Mouse (Mus musculus): ENCODE data around the gene Pex12. TPM values are rescaled to one million over a fixed set of nuclear protein-coding genes. Genes with fewer than 3 reads are reported as not detected.
"Not testable (repeated sequence)": the region's sequence is repeated elsewhere in the genome, so short reads cannot be mapped to it uniquely, and the experiment has no call there.

Gene Pex12
- total RNA-seq, 2 experiments from 2014 or later = 7.9 to 11.8 TPM

DNA sequence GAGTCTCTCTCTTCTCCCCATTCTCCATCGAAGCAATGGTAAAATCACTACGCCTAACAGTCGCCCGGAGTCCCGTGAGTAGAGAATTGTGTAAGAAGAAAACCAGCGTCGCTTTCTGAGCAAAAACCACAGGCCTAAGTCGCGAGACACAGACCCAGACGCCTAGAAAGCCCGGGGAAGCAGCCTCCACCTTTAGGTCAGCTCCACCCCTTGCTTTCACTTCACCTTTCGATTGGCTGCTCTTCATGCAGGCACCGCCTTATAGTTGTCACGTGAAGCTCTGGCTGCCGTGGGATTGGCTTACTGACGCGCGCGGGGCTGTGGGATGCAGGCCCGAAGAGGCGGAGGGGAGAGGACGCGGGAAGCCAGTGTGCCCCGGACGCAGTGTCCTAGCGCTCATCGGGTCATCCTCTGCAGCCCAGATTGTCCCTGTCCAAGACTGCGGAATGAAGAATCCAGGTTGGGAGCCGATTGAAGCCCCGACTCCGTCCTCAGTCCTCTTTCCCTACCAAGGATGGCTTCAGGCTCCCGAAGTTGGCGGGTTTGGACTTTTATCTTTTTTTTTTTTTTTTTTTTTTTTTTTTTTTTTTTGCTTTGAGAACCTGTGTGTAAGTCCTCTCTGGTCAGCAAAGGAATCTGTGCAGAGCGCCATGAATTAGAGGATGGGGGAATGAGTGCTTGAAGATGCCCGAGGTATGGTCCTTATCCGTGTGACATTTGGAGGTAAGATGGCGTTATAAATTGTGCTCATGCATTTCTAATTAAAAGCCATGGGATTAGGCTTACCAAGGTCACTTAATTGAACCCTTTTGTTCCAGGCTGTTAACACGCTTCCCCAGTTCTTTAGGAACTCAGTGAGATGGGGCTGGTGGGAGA, 10.8 kb downstream of the Pex12 start:
- intact Hi-C loops (cut with DNase I) = loop anchor here (2.0 to 10.0 kb wide), 2 partner anchors 21 to 507 kb away; partner anchors contain the start of gene Lig3
- peak; percentile 92 for DNase-seq

DNA sequence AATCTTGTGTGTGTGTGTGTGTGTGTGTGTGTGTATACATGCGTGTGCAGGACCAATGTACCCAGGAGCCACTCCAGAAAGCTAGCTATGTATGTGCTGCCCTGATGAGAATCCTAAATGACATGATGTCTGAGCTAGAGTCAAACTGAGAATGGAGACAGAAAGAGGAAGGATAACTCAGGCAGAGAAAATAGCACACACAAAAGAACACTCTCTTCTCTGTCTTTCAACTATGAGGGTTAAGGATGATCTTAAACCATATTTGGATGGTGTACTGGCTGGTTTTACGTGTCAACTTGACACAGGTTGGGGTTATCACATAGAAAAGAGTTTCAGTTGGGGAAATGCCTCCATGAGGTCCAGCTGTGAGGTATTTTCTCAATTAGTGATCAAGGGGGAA, 12.8 kb downstream of the Pex12 start:
- intact Hi-C loops (cut with DNase I) = loop anchor here (2.0 to 10.0 kb wide), 2 partner anchors 19 to 505 kb away; partner anchors contain the start of gene Lig3
- no peak for DNase-seq

DNA sequence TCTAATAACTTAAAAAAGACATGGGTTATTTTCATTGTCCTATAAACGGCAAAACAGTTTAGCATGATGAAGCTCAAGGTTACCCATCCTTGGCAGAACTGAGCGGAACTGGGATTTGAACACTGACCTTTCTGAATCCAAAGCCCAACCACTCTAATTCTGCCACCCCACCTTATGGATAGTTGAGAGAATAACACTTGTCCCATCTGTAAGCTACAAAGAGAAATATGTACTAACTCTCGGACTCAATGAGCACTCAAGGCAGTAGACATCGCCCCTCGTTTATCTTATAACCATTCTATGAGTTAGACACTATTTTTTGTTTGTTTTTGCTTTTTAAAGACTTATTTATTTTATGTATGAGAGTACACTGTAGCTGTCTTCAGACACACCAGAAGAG, 13.3 kb downstream of the Pex12 start:
- no peak for DNase-seq
- intact Hi-C loops (cut with DNase I) = no loop called here

DNA sequence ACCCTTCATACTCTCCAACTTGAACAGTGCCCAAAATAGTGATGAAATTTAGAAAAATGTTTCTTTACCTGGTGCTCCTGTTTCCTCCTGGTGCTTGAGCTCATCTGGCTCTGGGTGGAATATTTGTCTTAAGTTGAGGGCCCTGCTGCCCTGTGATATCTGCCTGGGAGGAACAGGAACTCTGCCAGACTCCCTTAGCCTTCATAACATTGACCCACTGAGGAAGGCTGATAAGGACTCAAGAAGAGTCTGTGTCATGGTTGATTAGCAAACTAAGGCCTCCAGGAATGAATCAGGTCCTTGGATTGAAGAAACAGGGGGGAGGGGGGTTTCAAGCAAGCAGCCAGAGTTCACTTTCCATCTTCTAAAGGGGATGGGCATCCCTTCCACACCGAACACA, 15.8 kb downstream of the Pex12 start, which contains the start of gene Slfn14:
Gene Slfn14, minus strand, starts transcription at position 161 of the 400 bp plus-strand sequence.
- no peak for DNase-seq
- intact Hi-C loops (cut with DNase I) = no loop called here

DNA sequence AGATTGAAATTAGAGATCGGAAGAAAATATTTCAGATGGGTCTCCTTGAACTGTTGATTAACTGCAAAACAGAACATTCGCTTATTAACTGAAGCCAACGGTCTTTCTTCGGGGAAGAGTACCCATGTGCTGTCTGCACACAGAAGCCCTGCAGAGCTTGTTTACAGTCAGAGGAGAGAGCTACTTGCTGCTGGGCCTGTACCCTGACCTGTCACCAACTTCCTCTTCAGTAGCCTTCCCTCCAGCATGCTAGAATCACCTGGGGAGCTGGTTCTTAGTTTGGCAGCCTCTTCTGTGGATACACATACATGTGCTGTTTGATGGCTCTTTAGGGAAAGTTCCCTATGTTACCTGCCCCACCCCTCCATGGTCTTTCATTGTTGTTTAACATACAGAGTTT, 16.8 kb downstream of the Pex12 start:
- DNase-seq = no peak
- intact Hi-C loops (cut with DNase I) = no loop called here

DNA sequence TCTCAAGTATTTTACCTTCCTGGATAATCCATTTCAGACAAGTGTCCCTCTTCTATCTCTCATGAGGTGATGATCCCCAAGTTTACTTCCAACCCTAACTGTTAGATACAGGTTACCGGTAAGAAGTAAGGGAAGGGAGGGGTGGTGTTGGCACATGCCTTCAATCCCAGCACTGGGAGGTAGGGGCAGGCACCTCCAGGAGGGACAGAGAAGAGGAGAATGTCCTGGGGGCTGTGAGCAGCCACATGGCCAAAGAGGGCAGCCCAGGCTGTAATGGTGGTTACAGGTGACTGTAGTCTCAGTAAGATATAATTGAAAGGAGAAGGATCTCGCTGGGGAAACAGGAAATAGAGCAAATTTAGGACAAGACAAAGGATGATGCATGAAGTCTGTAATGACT, 20.3 kb downstream of the Pex12 start:
- intact Hi-C loops (cut with DNase I) = no loop called here
- DNase-seq = no peak

DNA sequence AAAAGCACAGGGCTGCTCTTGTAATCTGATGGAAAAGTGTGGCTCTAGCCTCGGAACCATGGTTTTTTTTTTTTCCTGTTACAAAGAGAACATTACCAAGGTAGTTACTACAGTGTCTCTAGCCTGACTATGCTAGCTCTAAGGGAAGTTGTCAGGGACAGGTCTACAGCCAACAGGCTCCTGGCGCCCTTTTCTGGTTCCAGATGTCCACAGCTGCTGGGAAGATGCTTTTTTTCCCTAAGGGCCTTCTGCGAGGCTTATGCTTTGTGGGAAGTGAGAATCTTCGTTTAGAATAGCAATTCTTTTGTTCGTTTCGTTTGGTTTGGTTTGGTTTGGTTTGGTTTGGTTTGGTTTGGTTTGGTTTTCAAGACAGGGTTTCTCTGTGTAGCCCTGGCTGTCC, 22.7 kb downstream of the Pex12 start:
- intact Hi-C loops (cut with DNase I) = no loop called here
- peak; percentile 63 for DNase-seq

DNA sequence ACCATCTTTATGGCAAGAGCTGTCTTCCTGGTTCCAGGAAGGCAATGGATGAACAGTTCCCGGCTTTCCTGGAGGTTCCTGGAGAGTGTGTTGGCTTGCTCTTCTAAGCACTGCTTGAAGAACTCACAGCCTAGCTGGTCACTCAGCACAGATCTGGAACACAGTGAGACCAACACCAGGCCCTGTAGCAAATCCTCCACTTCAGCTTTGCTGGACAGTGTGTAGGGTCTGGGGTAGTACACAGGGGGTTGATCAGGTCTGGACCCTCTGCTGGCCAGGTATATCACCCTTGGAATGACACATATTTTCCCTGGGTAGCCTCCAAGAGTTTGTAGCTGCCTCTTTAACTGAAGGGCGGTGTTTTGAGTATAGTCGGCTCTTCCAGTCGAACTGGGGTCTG, 23.4 kb downstream of the Pex12 start:
- DNase-seq = no peak
- intact Hi-C loops (cut with DNase I) = no loop called here

DNA sequence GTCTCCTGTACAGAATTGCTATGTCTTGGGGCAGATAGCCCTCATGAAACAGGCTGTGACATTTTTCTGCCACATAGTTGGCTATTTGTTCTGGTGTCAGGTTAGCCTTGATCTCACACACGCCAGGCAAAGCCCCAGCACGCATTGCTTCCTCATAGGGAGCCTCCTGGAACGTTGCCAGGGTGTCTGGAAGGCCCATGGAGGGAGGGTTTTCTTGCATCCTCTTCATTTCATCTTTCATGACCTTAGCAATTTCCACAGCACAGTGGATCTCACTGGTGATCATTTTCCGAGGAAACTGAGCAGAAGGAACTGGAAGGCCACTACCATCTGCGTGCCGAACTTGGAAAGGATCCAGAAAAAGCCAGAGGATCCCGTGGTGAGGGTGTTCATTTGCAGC, 26.1 kb downstream of the Pex12 start:
- intact Hi-C loops (cut with DNase I) = no loop called here
- DNase-seq = no peak

DNA sequence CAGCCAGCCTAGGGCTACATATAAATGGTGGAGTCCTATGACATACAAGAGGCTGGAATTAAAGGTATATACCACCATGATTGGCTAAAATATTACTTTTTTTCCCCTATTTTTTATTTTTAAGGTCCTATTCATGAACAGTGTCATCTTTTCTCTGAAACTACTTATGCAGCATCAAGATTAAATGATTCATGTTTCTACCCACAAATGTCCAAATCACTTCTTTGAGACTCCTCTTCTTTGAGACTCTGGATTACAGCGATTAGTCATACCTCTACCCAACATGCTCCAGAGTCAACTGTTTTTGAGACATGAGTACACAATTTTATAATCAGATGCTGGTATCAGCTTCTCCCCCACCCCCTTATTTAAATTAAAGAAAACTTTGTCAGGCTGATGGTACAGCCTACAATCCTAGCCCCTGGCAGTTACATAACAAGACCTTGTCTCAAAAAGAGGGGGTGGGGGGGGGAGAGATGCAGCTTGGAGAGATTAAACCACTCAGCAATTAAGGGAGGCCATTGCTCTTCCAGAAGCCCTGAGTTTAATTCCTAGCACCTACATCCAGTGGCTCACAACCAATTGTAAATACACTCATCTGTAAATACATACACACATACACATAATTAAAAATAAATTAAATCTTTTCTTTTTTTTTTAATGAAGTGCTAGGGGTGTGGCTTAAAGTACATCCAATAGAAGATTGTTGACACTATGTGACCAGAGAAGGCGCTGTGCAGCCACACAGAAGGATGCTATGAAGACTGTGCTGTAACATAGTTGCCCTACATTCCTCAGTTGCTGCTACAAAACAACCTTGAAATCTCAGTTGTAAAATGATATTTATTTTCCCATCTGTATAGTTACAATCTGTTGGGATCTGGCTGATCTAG, 30.2 kb downstream of the Pex12 start:
- intact Hi-C loops (cut with DNase I) = loop anchor here (2.0 kb wide), 1 partner anchor 19 kb away; no protein-coding TSS in a partner anchor
- no peak for DNase-seq

DNA sequence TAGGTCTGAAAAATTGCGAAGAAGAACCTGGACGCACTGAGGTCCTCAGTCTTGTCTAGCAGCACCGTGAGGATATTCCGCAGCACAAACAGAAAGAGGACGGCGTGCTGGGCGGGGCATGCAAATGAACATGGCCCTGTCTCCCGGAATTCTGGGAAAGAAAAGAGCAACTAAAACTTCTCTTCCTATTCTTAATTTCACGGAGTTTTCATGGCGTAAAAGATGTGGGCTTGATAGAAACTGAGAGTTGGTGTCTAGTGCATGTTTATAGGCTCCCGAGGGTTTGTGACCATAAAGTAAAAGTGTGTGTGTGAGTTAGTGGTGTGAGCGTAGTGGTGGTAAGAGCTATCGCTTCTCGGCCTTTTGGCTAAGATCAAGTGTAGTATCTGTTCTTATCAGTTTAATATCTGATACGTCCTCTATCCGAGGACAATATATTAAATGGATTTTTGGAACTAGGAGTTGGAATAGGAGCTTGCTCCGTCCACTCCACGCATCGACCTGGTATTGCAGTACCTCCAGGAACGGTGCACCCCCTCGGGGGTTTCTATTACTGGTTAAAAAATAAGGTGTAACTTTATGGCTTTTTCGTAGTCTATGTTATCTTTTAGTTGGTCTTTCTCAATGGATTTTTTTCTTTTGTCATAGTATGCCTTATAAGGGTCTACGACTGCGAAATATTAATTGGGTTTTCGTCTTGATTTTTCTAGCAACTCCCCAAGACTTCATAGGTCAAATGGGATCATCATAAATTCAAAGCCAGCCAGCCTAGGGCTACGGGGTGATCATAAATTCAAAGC, 31.0 kb downstream of the Pex12 start:
- peak; percentile 75 to 87 for DNase-seq
- intact Hi-C loops (cut with DNase I) = loop anchor here (2.0 kb wide), 1 partner anchor 19 kb away; no protein-coding TSS in a partner anchor

DNA sequence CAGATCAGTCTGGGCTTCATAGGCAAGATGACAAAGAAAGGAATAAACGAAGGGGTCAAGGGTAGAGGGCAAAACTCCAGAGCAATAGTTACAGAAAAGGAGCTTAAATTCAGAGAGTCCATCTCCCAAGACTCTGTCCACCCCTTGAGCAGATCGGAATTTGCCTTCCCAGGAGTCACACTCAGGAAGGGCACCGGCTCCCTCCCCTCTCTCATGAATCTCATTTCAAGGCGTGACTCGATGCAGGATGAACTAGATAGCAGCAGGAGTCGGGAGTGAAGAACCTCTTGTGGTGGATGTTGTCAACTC, 31.6 kb downstream of the Pex12 start:
- intact Hi-C loops (cut with DNase I) = loop anchor here (2.0 kb wide), 1 partner anchor 20 kb away; no protein-coding TSS in a partner anchor

DNA sequence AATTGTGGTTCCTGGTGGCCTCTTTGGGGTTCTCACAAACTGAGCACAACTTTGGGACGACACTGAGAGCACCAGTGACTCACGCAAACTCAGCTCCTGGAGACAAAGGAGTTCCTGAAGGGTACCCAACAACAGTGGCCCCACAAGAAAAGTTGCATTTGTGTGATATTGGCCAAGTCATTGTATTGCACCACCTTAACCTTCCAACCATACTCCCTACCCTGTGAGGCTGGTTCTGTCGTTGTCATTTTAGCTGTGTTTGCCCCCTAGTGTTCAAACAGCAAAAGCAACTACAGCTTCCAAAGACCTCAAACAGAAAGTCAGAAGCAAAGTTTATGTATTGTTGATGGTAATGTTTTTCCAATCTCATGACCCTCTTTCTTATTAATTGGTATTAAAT, 39.2 kb downstream of the Pex12 start:
- DNase-seq = no peak
- intact Hi-C loops (cut with DNase I) = no loop called here

More for the DNA sequence above, 31.6 kb downstream of the Pex12 start:
- DNase-seq = no peak

DNA sequence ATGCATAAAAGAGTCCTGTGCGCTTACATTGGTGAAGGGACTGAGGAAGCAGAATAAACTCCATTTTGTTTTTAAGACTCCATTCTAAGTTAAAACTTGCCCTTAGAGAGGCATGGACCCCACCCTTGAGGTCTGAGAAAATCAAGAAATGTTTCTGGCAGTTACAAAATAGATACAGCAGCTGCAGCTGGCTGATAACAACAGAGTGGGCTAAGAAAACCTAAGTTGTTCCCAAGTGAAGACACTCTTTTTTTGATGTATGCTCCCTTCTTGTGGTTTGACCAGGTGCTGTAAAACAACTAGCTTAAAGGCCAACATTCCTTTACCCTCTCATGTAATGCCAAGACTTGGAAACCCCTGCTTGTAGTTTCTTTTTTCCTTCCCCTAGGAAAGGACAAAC, 39.7 kb downstream of the Pex12 start:
- intact Hi-C loops (cut with DNase I) = no loop called here
- no peak for DNase-seq

DNA sequence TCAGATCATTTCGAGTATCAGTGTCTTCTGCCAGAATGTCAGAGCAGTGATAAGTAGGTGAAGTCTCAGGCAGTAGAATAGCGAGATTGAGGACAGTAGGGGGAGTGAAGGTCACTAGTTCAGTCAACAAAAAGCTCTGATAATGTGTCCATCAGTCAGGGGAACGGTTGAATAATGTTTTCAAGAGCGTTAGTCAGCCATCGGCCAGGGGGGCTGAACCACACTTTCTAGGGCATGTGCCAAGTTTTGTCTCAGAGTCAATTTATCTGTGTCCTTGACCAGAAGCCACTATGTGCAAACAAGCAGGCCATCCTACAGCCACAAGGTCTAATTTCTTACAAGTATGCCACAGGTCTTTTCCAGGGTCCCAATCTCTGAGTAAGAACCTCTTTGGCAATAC, 45.2 kb downstream of the Pex12 start:
- intact Hi-C loops (cut with DNase I); DNase-seq: not testable (repeated sequence)

Other genes starting within 250 kb of the Pex12 start
- 1 to 10 TPM; 3.9 to 6.2 TPM for gene Slfn2, start 237.5 kb downstream of the Pex12 start, total RNA-seq (2021)
- under 1 TPM; 0.17 to 0.41 TPM for gene Slfn1, start 185.7 kb downstream of the Pex12 start, total RNA-seq (2021)
- gene Slfn4, start 127.4 kb downstream of the Pex12 start, total RNA-seq (2021) = under 1 TPM; 0.17 to 0.19 TPM
- gene Slfn3, start 111.3 kb downstream of the Pex12 start, total RNA-seq (2021) = 1 to 10 TPM; 3.1 to 4.1 TPM
- gene Slfn14, start 15.9 kb downstream of the Pex12 start, total RNA-seq (2021) = under 1 TPM; 0.11 TPM
- gene Ap2b1, start 3.6 kb downstream of the Pex12 start, total RNA-seq (2021) = 10 to 100 TPM; 44.9 to 46.1 TPM
- gene Rasl10b, start 106.6 kb upstream of the Pex12 start, total RNA-seq (2021) = 10 to 100 TPM; 45.8 to 69.1 TPM
- not detected for gene Gas2l2, start 126.9 kb upstream of the Pex12 start, total RNA-seq (2021)
- gene 1700020L24Rik, start 135.1 kb upstream of the Pex12 start, total RNA-seq (2021) = not detected
- gene Mmp28, start 160.5 kb upstream of the Pex12 start, total RNA-seq (2021) = 1 to 10 TPM; 4.6 to 6.6 TPM
- 10 to 100 TPM; 35.2 to 40.8 TPM for gene Taf15, start 170.5 kb upstream of the Pex12 start, total RNA-seq (2021)
- gene Heatr9, start 219.6 kb upstream of the Pex12 start, total RNA-seq (2021) = not detected
- under 1 TPM in 1 of 2 experiments, not detected in 1; 0.83 TPM for gene Ccl5, start 227.9 kb upstream of the Pex12 start, total RNA-seq (2021)

All from heart, postnatal 36 days (tissue).